Mouse (Mus musculus): ENCODE measurements at regions not wholly inside any gene's neighbourhood (a gene's known extent, or its start where the extent isn't known, plus 50 kb on each side); places are given as distances from the start of the nearest gene placed in this dataset.

GRCm38 (mm10) chr3:137078600-137078975, 262.3 kb upstream of the Emcn start:
- ATAC-seq (ENCODE audit: extremely low read depth, insufficient number of reproducible peaks, low FRiP score, poor library complexity, severe bottlenecking), result no peak

- no peak for ATAC-seq (ENCODE audit: extremely low read depth, insufficient number of reproducible peaks, low FRiP score, poor library complexity, severe bottlenecking)
Measured at GRCm38 (mm10) chr3:137086896-137087295, 254.0 kb upstream of the Emcn start.

GRCm38 (mm10) chr3:137100627-137101404, 240.1 kb upstream of the Emcn start:
- no peak for ATAC-seq (ENCODE audit: extremely low read depth, insufficient number of reproducible peaks, low FRiP score, poor library complexity, severe bottlenecking)

GRCm38 (mm10) chr3:137105930-137106329, 234.9 kb upstream of the Emcn start:
- ATAC-seq (ENCODE audit: extremely low read depth, insufficient number of reproducible peaks, low FRiP score, poor library complexity, severe bottlenecking), result no peak

GRCm38 (mm10) chr3:137108197-137108596, 232.7 kb upstream of the Emcn start:
- ATAC-seq (ENCODE audit: extremely low read depth, insufficient number of reproducible peaks, low FRiP score, poor library complexity, severe bottlenecking), result no peak

GRCm38 (mm10) chr3:137109786-137110185, 231.1 kb upstream of the Emcn start:
- ATAC-seq (ENCODE audit: extremely low read depth, insufficient number of reproducible peaks, low FRiP score, poor library complexity, severe bottlenecking), result no peak

GRCm38 (mm10) chr3:137110485-137110884, 230.4 kb upstream of the Emcn start:
- no peak for ATAC-seq (ENCODE audit: extremely low read depth, insufficient number of reproducible peaks, low FRiP score, poor library complexity, severe bottlenecking)

- no peak for ATAC-seq (ENCODE audit: extremely low read depth, insufficient number of reproducible peaks, low FRiP score, poor library complexity, severe bottlenecking)
Measured at GRCm38 (mm10) chr3:137129967-137130366, 210.9 kb upstream of the Emcn start.

- ATAC-seq (ENCODE audit: extremely low read depth, insufficient number of reproducible peaks, low FRiP score, poor library complexity, severe bottlenecking), result no peak
Measured at GRCm38 (mm10) chr3:137142041-137142440, 198.8 kb upstream of the Emcn start.

GRCm38 (mm10) chr3:137146062-137146461, 194.8 kb upstream of the Emcn start:
- ATAC-seq (ENCODE audit: extremely low read depth, insufficient number of reproducible peaks, low FRiP score, poor library complexity, severe bottlenecking), result no peak

GRCm38 (mm10) chr3:137147405-137147804, 193.5 kb upstream of the Emcn start:
- ATAC-seq (ENCODE audit: extremely low read depth, insufficient number of reproducible peaks, low FRiP score, poor library complexity, severe bottlenecking), result no peak

- no peak for ATAC-seq (ENCODE audit: extremely low read depth, insufficient number of reproducible peaks, low FRiP score, poor library complexity, severe bottlenecking)
Measured at GRCm38 (mm10) chr3:137150414-137151010, 190.4 kb upstream of the Emcn start.

- no peak for ATAC-seq (ENCODE audit: extremely low read depth, insufficient number of reproducible peaks, low FRiP score, poor library complexity, severe bottlenecking)
Measured at GRCm38 (mm10) chr3:137151431-137151830, 189.4 kb upstream of the Emcn start.

GRCm38 (mm10) chr3:137153234-137153633, 187.6 kb upstream of the Emcn start:
- ATAC-seq (ENCODE audit: extremely low read depth, insufficient number of reproducible peaks, low FRiP score, poor library complexity, severe bottlenecking), result no peak

- ATAC-seq (ENCODE audit: extremely low read depth, insufficient number of reproducible peaks, low FRiP score, poor library complexity, severe bottlenecking), result no peak
Measured at GRCm38 (mm10) chr3:137154200-137155042, 186.4 kb upstream of the Emcn start.

- no peak for ATAC-seq (ENCODE audit: extremely low read depth, insufficient number of reproducible peaks, low FRiP score, poor library complexity, severe bottlenecking)
Measured at GRCm38 (mm10) chr3:137155043-137155404, 185.8 kb upstream of the Emcn start.

- ATAC-seq (ENCODE audit: extremely low read depth, insufficient number of reproducible peaks, low FRiP score, poor library complexity, severe bottlenecking), result no peak
Measured at GRCm38 (mm10) chr3:137156250-137156975, 184.5 kb upstream of the Emcn start.

GRCm38 (mm10) chr3:137189035-137189434, 151.8 kb upstream of the Emcn start:
- no peak for ATAC-seq (ENCODE audit: extremely low read depth, insufficient number of reproducible peaks, low FRiP score, poor library complexity, severe bottlenecking)

- ATAC-seq (ENCODE audit: extremely low read depth, insufficient number of reproducible peaks, low FRiP score, poor library complexity, severe bottlenecking), result no peak
Measured at GRCm38 (mm10) chr3:137190489-137190888, 150.4 kb upstream of the Emcn start.
